Mouse (Mus musculus) liver, adult 2 months (tissue): ENCODE measurements at regions not wholly inside any gene's neighbourhood (a gene's known extent, or its start where the extent isn't known, plus 50 kb on each side); places are given as distances from the start of the nearest gene placed in this dataset.

ENCODE experiments used
- CTCF ChIP-seq: fragments of 200-500 bp; IDR thresholded peaks from 2 replicates; pipeline ENCODE4 v1.5.1; 2011; ENCODE audit warnings: low read depth, low read length, control low read depth
- POLR2A ChIP-seq: fragments of 200-500 bp; IDR thresholded peaks from 2 replicates; pipeline ENCODE4 v1.6.1; 2011; ENCODE audit warnings: low read length, control low read depth; ENCODE audit not compliant: insufficient read depth; ENCODE audit errors: extremely low read depth

- no peak for TF ChIP-seq POLR2A
- no peak for TF ChIP-seq CTCF
Measured at GRCm38 (mm10) chr1:151105251-151105650, 77.1 kb upstream of the Gm47985 start.
